In the genomic region with DNA sequence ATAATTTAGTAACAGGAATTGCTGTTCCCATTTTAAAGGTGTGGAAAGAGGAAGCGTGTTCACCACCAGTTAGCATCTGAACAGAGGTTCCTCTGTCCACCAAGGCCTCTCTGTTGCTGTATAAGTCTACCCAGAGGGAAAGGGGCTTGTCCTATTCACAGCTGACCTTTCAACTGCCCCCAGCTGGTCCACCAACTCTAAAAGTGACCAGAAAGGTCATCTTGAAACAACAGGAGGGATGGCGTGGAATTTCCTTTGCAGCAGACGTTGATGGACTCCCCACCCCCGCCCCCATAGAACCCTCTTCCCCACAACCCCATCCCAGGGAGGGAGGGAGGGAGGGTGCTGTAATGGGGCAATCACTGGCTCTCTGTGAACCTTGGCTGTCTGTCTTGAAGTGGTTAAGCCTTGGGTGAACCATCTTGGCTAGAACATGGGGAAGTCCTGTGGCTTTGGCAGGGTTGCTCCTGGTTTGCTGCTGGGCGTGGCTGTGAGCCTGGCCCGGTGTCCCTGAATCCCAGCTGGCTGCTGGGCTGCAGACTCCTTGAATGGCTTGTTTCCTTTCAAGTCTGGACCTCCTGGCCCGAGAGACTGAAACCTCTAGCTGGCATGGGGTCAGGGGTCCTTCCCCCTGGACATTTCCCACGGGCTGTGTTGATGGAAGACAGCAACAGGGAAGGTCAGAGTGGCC, we compare ENCODE assay signal across 8 mouse cellular contexts. TPM values are rescaled to one million over a fixed set of nuclear protein-coding genes. Genes with fewer than 3 reads are reported as not detected.
A peak's percentile ranks its signal among the peaks of the same experiment; 100 is the strongest.
DNase-seq lines count a peak whose midpoint lies in the region; ATAC-seq lines count a peak whose summit lies in the region.

No protein-coding gene starts in this region.

- H3K4me1 ChIP-seq in hindbrain, embryonic 13.5 days (replicated peaks), result peaks cover 66% of the 10 kb centered on the region
- peaks cover 26% of the 10 kb centered on the region for H3K4me1 ChIP-seq in midbrain, embryonic 11.5 days (ENCODE audit: control insufficient read depth, insufficient read depth, low read length)

- H3K9ac ChIP-seq in hindbrain, embryonic 13.5 days, result peak overlapping the region; percentile 60
- H3K9ac ChIP-seq in midbrain, embryonic 11.5 days (ENCODE audit: low read length), result no peak overlapping the region

- H3K27me3 ChIP-seq in hindbrain, embryonic 13.5 days, result no peaks in the 10 kb centered on the region
- no peaks in the 10 kb centered on the region for H3K27me3 ChIP-seq in midbrain, embryonic 11.5 days (ENCODE audit: control insufficient read depth, insufficient read depth, low read length)

- DNase-seq in 3134 (ENCODE audit: extremely low read depth, insufficient read length, low spot score), result peak; percentile 74
- DNase-seq in adrenal gland, adult 8-10 months, result peak; percentile 68
- peak; percentile 48 to 64 for DNase-seq in gastrocnemius, adult 8-10 months (ENCODE audit: low spot score in 2 of 2)
- peak; percentile 47 for DNase-seq in left cerebral cortex, postnatal 4 days
- peak; percentile 87 for DNase-seq in midbrain, embryonic 11.5 days (ENCODE audit: low spot score, missing footprints)
- no peak for DNase-seq in thymus, adult 18-20 months
- DNase-seq in frontal cortex, adult 2 months (ENCODE audit: extremely low spot score in 1 of 2, low spot score in 1 of 2), result no peak

- no peak overlapping the region for H3K27ac ChIP-seq in hindbrain, embryonic 13.5 days
- no peak overlapping the region for H3K27ac ChIP-seq in midbrain, embryonic 11.5 days (ENCODE audit: low read depth, low read length)

- ATAC-seq in hindbrain, embryonic 13.5 days (ENCODE audit: low FRiP score), result no peak
- ATAC-seq in midbrain, embryonic 11.5 days (ENCODE audit: low FRiP score), result no peak

- H3K36me3 ChIP-seq in hindbrain, embryonic 13.5 days, result peaks cover 8% of the 10 kb centered on the region; the same call in 1 of the 2 replicates
- no peaks in the 10 kb centered on the region for H3K36me3 ChIP-seq in midbrain, embryonic 11.5 days (ENCODE audit: control insufficient read depth, insufficient read depth, low read length)

- intact Hi-C loops in left cerebral cortex, postnatal 4 days (cut with DNase I), result no loop called here

- peak overlapping the region; percentile 75 for H3K4me2 ChIP-seq in hindbrain, embryonic 13.5 days
- H3K4me2 ChIP-seq in midbrain, embryonic 11.5 days, result no peak overlapping the region

- peak overlapping the region; percentile 18 for H3K4me3 ChIP-seq in hindbrain, embryonic 13.5 days
- no peak overlapping the region for H3K4me3 ChIP-seq in midbrain, embryonic 11.5 days (ENCODE audit: low read depth, low read length)

- no peaks in the 10 kb centered on the region for H3K9me3 ChIP-seq in hindbrain, embryonic 13.5 days
- H3K9me3 ChIP-seq in midbrain, embryonic 11.5 days (ENCODE audit: control insufficient read depth, low read length), result no peaks in the 10 kb centered on the region

- WGBS in hindbrain, embryonic 13.5 days, result 14% methylated on average over 8 of the region's 8 CpGs
- 21% methylated on average over 8 of the region's 8 CpGs for WGBS in midbrain, embryonic 11.5 days

RNA-seq across cellular contexts. Expression of gene Arrb1, which starts 4.1 kb away (rescaled TPM):
- total RNA-seq in adrenal gland, adult 8-10 months (2022), result 10 to 100 TPM; 59.8 to 82.0 (median 64.7) TPM
- total RNA-seq in gastrocnemius, adult 8-10 months (2022), result 10 to 100 TPM; 11.9 to 14.3 (median 12.7) TPM
- polyA plus RNA-seq in hindbrain, embryonic 13.5 days (2015; fragmentation: Nextera tagmentation; extraction: Ambion mirVana), result 15.6 and 15.9 TPM in 2 replicates
- total RNA-seq in left cerebral cortex, postnatal 4 days (2021), result 100 to 1,000 TPM; 147 to 150 TPM
- 4.1 and 4.6 TPM in 2 replicates for polyA plus RNA-seq in midbrain, embryonic 11.5 days (2014; fragmentation: Nextera tagmentation; extraction: Ambion mirVana)
- 135 and 141 TPM in 2 replicates for polyA plus RNA-seq in frontal cortex, adult 2 months (2012; rRNA removed)

RNA-seq across cellular contexts. Expression of gene Rps3, which starts 55.8 kb away (rescaled TPM):
- total RNA-seq in adrenal gland, adult 8-10 months (2022), result 100 to 1,000 TPM; 533 to 601 (median 565) TPM
- 100 to 1,000 TPM; 272 to 331 (median 278) TPM for total RNA-seq in gastrocnemius, adult 8-10 months (2022)
- polyA plus RNA-seq in hindbrain, embryonic 13.5 days (2015; fragmentation: Nextera tagmentation; extraction: Ambion mirVana), result 523 and 532 TPM in 2 replicates
- total RNA-seq in left cerebral cortex, postnatal 4 days (2021), result 100 to 1,000 TPM; 379 to 396 TPM
- 716 and 724 TPM in 2 replicates for polyA plus RNA-seq in midbrain, embryonic 11.5 days (2014; fragmentation: Nextera tagmentation; extraction: Ambion mirVana)
- polyA plus RNA-seq in frontal cortex, adult 2 months (2012; rRNA removed), result 494 and 531 TPM in 2 replicates

Comparison
In these comparisons a context has a peak if more than half of its experiments do, and no peak if none do; other contexts are left out.
1. DNase-seq: peak in 3134 (single experiment), adrenal gland, adult 8-10 months (single experiment), gastrocnemius, adult 8-10 months (2 of 2), left cerebral cortex, postnatal 4 days (single experiment) and midbrain, embryonic 11.5 days (single experiment); none in thymus, adult 18-20 months (0 of 2) and frontal cortex, adult 2 months (0 of 2).